Mouse (Mus musculus) midbrain, embryonic 13.5 days (tissue): ENCODE measurements around the gene Icam5. TPM values are rescaled to one million over a fixed set of nuclear protein-coding genes. Genes with fewer than 3 reads are reported as not detected.
A peak's percentile ranks its signal among the peaks of the same experiment; 100 is the strongest.
"Not testable (repeated sequence)": the region's sequence is repeated elsewhere in the genome, so short reads cannot be mapped to it uniquely, and the experiment has no call there.

Experiments used
- ATAC-seq: fragments of 200-750 bp; cut with Nextera tagmentation; 2 replicates; pipeline ENCODE4 v1.8.0; 2017; ENCODE audit warnings: mild to moderate bottlenecking, moderate TSS enrichment, moderate library complexity
- H3K27ac ChIP-seq: fragments of 300-500 bp; sonication (generic); 2 replicates; pipeline ENCODE4 v1.5.1; 2015; ENCODE audit warnings: inconsistent platforms, mild to moderate bottlenecking, moderate library complexity
- H3K27me3 ChIP-seq: fragments of 300-500 bp; sonication (generic); 2 replicates; pipeline ENCODE4 v1.6.1; 2015; ENCODE audit warnings: mild to moderate bottlenecking, inconsistent platforms
- H3K36me3 ChIP-seq: fragments of 300-500 bp; sonication (generic); 2 replicates; pipeline ENCODE4 v1.6.1; 2015; ENCODE audit warnings: mild to moderate bottlenecking, inconsistent platforms
- H3K4me1 ChIP-seq: fragments of 300-500 bp; sonication (generic); replicated peaks from 2 replicates; pipeline ENCODE4 v1.6.1; 2015; ENCODE audit warnings: inconsistent platforms
- H3K4me2 ChIP-seq: fragments of 300-500 bp; sonication (generic); replicated peaks from 2 replicates; pipeline ENCODE4 v1.6.1; 2015; ENCODE audit warnings: moderate library complexity, mild to moderate bottlenecking, inconsistent platforms
- H3K4me3 ChIP-seq: fragments of 300-500 bp; sonication (generic); replicated peaks from 2 replicates; pipeline ENCODE4 v1.5.1; 2015; ENCODE audit warnings: mild to moderate bottlenecking, inconsistent platforms
- H3K9ac ChIP-seq: fragments of 300-500 bp; sonication (generic); replicated peaks from 2 replicates; pipeline ENCODE4 v1.6.1; 2015; ENCODE audit warnings: mild to moderate bottlenecking, inconsistent platforms
- H3K9me3 ChIP-seq: fragments of 300-500 bp; sonication (generic); 2 replicates; pipeline ENCODE4 v1.6.1; 2016; ENCODE audit warnings: mild to moderate bottlenecking, inconsistent platforms
- WGBS: fragments of 180-500 bp; shearing (Covaris S2); methylation state at CpG from one replicate; pipeline ENCODE4 v1.1.7; 2015; 5-methylcytosine and 5-hydroxymethylcytosine counted together
- polyA plus RNA-seq: library from polyadenylated mRNA; unstranded; fragments of >200 nt; fragmentation: Nextera tagmentation; extraction: Ambion mirVana; gene quantifications from 2 replicates; pipeline ENCODE4 v1.2.1, GENCODE M21; 2015

Icam5 gene
- polyA plus RNA-seq, result 0.32 and 0.34 TPM in 2 replicates

DNA sequence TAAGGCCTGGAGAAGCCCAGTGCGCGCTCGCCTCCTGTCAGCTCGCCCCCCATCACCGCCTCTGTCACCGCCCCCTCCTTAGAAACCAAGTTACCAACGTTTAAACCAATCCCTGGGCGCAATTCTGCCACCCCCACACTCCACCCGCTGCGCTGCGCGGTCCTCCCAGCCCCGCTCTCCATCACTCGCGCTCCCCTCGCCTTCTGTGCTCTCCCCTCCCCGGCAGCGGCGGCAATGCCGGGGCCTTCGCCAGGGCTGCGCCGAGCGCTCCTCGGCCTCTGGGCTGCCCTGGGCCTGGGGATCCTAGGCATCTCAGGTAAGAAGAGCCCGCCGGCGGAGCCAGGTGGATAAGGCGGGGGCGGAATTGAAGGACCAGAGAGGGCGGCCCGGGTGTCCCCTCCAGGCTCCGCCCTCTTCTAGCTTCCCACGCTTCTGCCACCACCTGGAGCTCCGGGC lies at the start of gene Icam5:
Gene Icam5, plus strand, starts transcription at position 178 of the 456 bp plus-strand sequence.
- peak within 1 kb of the TSS; percentile 90 for H3K4me2 ChIP-seq
- peak within 1 kb of the TSS; percentile 66 for H3K9ac ChIP-seq
- H3K27me3 ChIP-seq, result peaks cover 97% of the 10 kb centered on the region
- no peaks in the 10 kb centered on the region for H3K9me3 ChIP-seq
- under 1% methylated on average over 34 of the region's 35 CpGs for WGBS
- peaks cover 59% of the 10 kb centered on the region for H3K4me1 ChIP-seq
- no peaks in the 10 kb centered on the region for H3K36me3 ChIP-seq
- ATAC-seq, result peak; percentile 12
- no peak within 1 kb of the TSS for H3K27ac ChIP-seq
- H3K4me3 ChIP-seq, result peak within 1 kb of the TSS; percentile 51

DNA sequence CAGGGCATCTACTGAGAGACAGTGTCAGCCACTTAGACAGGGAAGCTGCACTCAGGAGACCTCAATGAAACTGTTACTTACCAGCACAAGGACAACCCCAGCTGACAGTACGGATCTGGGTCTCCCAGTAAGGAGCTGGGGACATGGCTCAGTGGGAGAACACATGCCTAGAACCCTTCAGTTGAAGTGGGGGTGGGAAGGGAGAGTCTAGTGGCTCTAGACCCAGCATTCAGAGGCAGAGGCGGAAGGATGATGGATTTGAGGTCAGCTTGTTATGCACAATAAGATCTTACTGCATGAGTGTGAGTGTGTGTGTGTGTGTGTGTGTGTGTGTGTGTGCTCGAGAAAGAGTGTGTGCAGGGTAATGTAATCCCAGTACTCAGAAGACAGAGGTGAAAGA lies 49.7 kb upstream of the Icam5 start:
- no peak overlapping the region for H3K4me2 ChIP-seq
- no peak overlapping the region for H3K4me3 ChIP-seq
- ATAC-seq, result no peak
- no peak overlapping the region for H3K9ac ChIP-seq
- H3K27me3 ChIP-seq, result no peaks in the 10 kb centered on the region
- WGBS, result 73% methylated on average over 3 of the region's 3 CpGs
- no peak overlapping the region for H3K27ac ChIP-seq
- no peaks in the 10 kb centered on the region for H3K36me3 ChIP-seq
- no peaks in the 10 kb centered on the region for H3K4me1 ChIP-seq
- H3K9me3 ChIP-seq, result no peaks in the 10 kb centered on the region

DNA sequence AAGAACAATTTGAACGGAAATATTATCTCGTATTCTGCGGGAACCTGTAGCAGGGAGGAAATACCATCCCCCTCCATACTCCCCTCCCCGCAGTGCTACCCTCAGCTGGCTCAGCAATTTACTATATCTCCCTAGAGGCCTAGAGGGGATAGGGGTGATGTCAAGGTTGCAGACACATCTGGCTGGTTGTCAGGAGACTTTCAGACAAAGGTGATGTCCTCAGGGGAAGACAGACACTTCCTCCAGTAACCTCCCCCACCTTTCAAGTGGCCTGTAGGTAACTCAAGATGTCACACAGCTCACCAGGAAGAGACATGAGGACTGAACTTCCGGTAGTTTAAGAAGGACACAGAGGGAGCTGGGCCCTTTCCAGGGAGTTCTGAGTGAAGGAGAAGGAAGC lies 48.7 kb upstream of the Icam5 start:
- no peak for ATAC-seq
- H3K36me3 ChIP-seq, result no peaks in the 10 kb centered on the region
- 74% methylated on average over 5 of the region's 5 CpGs for WGBS
- H3K9me3 ChIP-seq, result no peaks in the 10 kb centered on the region
- H3K4me1 ChIP-seq, result no peaks in the 10 kb centered on the region
- H3K27ac ChIP-seq, result no peak overlapping the region
- H3K4me3 ChIP-seq, result no peak overlapping the region
- H3K4me2 ChIP-seq, result no peak overlapping the region
- H3K27me3 ChIP-seq, result peaks cover 6% of the 10 kb centered on the region; the same call in 1 of the 2 replicates
- H3K9ac ChIP-seq, result no peak overlapping the region

DNA sequence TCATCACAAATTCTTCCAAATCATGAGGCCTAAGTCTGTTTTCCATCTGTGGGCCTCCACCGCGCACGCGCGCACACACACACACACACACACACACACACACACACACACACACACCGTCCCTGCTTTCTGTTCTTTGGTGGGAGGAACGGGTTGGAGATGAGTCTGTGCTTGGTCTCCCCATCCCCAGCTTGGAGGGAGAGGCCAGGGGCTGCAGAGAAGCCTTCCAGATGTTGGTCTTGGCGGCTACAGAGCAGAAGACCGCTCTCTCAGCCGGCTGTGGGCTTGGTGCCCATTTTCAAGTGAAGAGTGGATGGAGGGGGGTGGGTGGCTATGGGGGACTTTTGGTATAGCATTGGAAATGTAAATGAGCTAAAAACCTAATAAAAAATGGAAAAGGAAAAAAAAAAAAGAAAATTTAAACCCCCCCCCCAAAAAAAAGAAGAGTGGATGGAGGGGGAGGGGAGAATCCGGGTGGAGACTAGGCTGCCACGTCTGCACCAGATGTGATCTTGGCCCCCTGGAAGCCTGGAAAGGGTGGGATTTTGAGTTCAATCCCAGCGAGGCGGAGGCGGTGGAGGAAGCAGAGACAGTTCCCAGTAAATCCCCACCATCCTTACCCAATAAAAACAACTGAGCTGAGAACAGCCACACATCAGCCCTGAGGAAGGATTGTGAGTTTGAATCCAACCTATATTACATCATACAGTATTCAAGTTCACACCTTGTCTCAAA lies 44.8 kb upstream of the Icam5 start:
- H3K9ac ChIP-seq, result no peak overlapping the region
- no peak overlapping the region for H3K4me2 ChIP-seq
- H3K27me3 ChIP-seq, result peaks cover 7% of the 10 kb centered on the region; the same call in 1 of the 2 replicates
- H3K4me1 ChIP-seq, result peaks cover 6% of the 10 kb centered on the region; the same call in 1 of the 2 replicates
- H3K27ac ChIP-seq, result no peak overlapping the region
- WGBS, result 73% methylated on average over 15 of the region's 15 CpGs
- no peaks in the 10 kb centered on the region for H3K36me3 ChIP-seq
- H3K9me3 ChIP-seq, result no peaks in the 10 kb centered on the region
- no peak overlapping the region for H3K4me3 ChIP-seq
- no peak for ATAC-seq

DNA sequence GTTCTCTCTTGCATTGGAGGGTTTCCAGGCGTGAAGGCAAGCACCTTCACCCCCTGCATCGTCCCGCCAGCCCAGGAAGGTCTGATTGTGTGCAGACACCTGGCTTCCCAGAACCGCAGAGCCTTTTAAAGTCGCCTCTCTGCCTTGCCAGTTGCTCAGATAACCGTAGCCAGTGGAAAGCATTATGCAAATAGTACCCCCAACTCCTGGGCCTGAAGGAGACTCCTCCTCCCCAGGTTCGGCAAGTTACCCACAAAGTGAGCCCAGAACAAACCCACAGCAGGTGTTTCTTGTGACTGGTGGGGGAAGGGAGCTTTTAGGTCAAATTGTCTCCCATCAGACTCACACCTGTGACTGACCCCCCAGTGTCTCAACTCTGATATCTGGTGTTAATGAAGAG lies 43.9 kb upstream of the Icam5 start:
- Histone ChIP-seq H3K9ac (no peak overlapping the region), H3K27ac (no peak overlapping the region), H3K4me2 (no peak overlapping the region), H3K9me3 (no peaks in the 10 kb centered on the region), H3K4me1 (peaks cover 6% of the 10 kb centered on the region; the same call in 1 of the 2 replicates), H3K27me3 (peaks cover 7% of the 10 kb centered on the region; the same call in 1 of the 2 replicates), H3K36me3 (no peaks in the 10 kb centered on the region), H3K4me3 (no peak overlapping the region)
- 23% methylated on average over 7 of the region's 7 CpGs for whole genome bisulfite sequencing
- ATAC-seq, result no peak

DNA sequence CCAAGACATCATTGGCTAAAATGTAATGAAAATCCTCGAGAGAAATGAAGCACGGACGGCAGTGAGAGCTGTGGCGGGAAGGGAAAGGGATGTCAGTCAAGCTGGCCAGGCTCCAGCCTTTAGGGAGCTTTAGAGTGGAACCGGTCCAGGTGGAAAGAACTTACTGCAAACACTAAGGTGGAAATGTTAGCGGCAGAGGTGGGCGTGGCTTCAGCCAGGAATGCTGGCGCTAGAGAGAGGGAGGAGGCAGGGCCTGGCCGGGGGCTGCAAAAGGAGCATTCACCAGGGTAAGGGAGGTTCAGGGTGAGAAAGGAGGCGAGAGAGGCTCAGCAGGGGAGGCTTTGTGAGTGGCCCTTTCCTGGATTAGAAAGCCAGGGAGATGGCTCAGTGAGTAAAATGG lies 41.0 kb upstream of the Icam5 start:
- Histone ChIP-seq H3K9me3 (no peaks in the 10 kb centered on the region), H3K4me2 (peak overlapping the region; percentile 26), H3K27me3 (peaks cover 7% of the 10 kb centered on the region; the same call in 1 of the 2 replicates), H3K4me1 (peaks cover 6% of the 10 kb centered on the region; the same call in 1 of the 2 replicates), H3K27ac (no peak overlapping the region), H3K4me3 (no peak overlapping the region), H3K9ac (0 out of 2 replicates have a peak overlapping the region, but pooled peaks have one; percentile 4), H3K36me3 (no peaks in the 10 kb centered on the region)
- ATAC-seq, result no peak
- 2% methylated on average over 10 of the region's 10 CpGs for WGBS

DNA sequence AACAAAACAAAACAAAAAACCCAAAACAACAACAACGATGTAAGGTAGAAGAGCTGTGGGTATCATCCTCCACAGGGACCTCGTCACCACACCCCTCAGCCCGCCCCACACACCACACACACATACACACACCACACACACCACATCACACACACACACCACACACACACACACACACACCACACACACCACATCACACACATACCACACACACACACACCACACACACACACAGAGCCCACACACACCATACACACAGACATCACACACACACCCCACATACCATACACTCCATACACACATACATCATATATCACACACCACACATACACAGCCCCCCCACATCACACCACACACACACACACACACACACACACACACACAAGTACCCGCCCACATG lies 40.3 kb upstream of the Icam5 start:
- Histone ChIP-seq H3K27me3 (peaks cover 7% of the 10 kb centered on the region; the same call in 1 of the 2 replicates), H3K9ac (no peak overlapping the region), H3K4me1 (peaks cover 6% of the 10 kb centered on the region; the same call in 1 of the 2 replicates), H3K36me3 (no peaks in the 10 kb centered on the region), H3K9me3 (no peaks in the 10 kb centered on the region), H3K27ac (no peak overlapping the region), H3K4me3 (no peak overlapping the region), H3K4me2 (no peak overlapping the region)
- ATAC-seq, result no peak
- WGBS, result 94% methylated on average over 4 of the region's 4 CpGs

DNA sequence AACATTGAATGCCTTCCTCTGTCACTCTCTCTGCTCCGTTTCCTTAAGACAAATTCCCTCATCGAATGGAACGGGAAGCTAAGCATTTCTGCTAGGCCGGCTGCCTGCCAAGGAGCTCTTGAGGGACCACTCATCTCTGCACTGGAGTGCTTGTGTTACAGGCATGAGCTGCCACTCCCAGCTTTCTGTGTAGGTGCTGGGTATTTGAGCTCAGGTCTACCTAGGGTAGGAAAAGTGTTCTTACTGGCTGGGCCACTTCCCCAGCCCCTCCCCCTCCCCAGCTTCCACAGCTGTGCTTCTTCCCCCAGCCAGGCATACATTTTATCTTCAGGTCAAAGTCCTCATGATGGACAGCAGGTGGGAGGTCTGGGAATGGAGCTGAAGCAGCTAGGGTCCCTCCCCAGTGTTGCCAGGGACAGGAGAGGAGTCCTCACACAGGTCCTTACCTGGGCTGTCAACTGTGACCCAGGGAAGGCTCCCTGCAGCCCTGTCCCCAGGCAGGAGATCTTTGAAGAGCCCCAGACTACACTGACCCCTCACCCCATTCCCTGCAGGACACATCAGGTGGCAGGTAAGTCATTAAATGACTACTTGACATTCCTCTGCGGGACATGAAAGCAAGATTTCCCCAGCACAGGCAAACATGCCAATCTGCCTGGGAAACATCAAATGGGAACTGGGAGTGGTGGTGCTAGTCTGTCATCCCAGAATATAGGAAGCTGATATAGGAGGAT lies 38.5 kb upstream of the Icam5 start:
- Histone ChIP-seq H3K4me2 (no peak overlapping the region), H3K9ac (no peak overlapping the region), H3K4me1 (peaks cover 6% of the 10 kb centered on the region; the same call in 1 of the 2 replicates), H3K4me3 (no peak overlapping the region), H3K36me3 (no peaks in the 10 kb centered on the region), H3K27ac (no peak overlapping the region), H3K27me3 (no peaks in the 10 kb centered on the region; the same call in 1 of the 2 replicates), H3K9me3 (no peaks in the 10 kb centered on the region)
- 61% methylated on average over 5 of the region's 5 CpGs for WGBS
- ATAC-seq, result no peak

DNA sequence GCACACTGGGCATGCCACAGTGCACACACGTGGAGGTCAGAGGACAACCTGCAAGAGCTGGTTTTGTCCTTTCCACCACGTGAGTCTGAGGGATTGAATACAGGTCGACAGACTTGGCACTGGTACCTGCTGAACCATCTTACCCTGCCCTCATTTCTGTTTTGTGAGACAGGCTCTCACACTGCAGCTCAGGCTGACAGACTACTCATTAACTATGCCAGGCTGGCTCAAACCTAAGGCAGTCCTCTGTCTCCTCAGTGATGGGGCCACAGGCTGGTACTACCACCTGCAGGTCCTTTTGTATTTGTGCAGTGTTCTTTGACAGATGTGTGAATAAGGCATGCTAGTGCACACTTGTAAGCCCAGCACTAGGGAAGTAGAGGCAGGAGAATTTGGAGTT lies 36.8 kb upstream of the Icam5 start:
- H3K9me3 ChIP-seq, result no peaks in the 10 kb centered on the region
- H3K36me3 ChIP-seq, result no peaks in the 10 kb centered on the region
- H3K4me3 ChIP-seq, result no peak overlapping the region
- H3K4me1 ChIP-seq, result peaks cover 6% of the 10 kb centered on the region; the same call in 1 of the 2 replicates
- no peak for ATAC-seq
- H3K27ac ChIP-seq, result no peak overlapping the region
- H3K9ac ChIP-seq, result no peak overlapping the region
- no peaks in the 10 kb centered on the region for H3K27me3 ChIP-seq
- 68% methylated on average over 3 of the region's 3 CpGs for WGBS
- no peak overlapping the region for H3K4me2 ChIP-seq

DNA sequence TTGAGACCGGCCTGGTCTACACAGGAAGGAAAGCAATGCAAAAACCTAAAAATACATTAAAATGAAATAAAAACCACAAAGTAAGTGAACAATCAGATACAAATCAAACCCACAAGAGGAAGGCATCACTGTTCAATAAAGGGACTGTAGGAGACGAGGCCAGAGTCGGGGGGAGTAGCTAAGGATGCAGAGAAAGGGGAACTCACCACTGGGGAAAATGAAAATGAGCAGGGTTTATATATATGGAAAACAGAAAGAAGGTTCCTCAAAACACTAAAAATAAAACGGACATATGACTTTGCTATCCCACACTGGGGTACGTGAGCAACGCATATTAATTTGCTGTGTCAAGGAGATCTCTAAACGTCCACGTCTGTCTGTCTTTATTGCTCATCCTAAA lies 34.8 kb upstream of the Icam5 start:
- Histone ChIP-seq H3K4me1 (no peaks in the 10 kb centered on the region), H3K9me3 (no peaks in the 10 kb centered on the region), H3K36me3 (no peaks in the 10 kb centered on the region), H3K27ac (no peak overlapping the region), H3K4me3 (no peak overlapping the region), H3K4me2 (no peak overlapping the region), H3K27me3 (no peaks in the 10 kb centered on the region), H3K9ac (no peak overlapping the region)
- 90% methylated on average over 8 of the region's 8 CpGs for WGBS
- ATAC-seq, result no peak

DNA sequence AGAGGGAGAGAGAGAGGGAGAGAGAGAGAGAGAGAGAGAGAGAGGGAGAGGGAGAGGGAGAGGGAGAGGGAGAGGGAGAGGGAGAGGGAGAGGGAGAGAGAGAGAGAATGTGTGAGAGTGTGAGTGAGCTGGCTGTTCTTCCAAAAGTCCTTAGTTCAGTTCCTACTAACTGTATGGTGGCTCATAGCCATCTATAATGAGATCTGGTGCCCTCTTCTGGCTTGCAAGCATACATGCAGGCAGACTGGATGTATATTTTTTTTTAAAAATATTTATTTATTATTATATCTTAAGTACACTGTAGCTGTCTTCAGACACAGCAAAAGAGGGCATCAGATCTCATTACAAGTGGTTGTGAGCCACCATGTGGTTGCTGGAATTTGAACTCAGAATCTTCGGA lies 33.5 kb upstream of the Icam5 start:
- not testable (repeated sequence) for H3K27me3 ChIP-seq, H3K27ac ChIP-seq, ATAC-seq, H3K4me2 ChIP-seq, H3K36me3 ChIP-seq, H3K4me3 ChIP-seq, H3K9me3 ChIP-seq, H3K9ac ChIP-seq, H3K4me1 ChIP-seq
- WGBS, result 65% methylated on average over 1 of the region's 1 CpGs

DNA sequence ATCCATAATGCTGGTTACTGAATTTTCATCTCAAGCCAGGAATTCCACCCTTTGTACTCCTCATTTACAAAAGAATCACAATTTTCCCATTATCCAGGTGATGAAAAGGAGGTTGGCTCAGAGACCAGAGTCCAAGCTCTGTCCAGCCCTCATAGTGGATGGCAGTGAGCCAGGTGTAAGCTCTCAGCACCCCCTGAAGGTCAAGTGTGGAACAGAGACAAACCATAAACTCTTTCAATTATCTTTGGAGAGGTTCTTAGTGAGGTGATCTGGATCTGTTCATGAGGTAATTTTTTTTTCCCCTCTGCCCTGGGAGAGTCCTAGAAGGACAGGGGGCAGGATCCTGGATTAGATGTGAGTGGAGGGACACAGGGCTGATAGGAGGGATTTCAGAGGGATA lies 31.1 kb upstream of the Icam5 start:
- peaks cover 14% of the 10 kb centered on the region for H3K36me3 ChIP-seq
- no peak overlapping the region for H3K27ac ChIP-seq
- no peak overlapping the region for H3K4me3 ChIP-seq
- ATAC-seq, result no peak
- peaks cover 15% of the 10 kb centered on the region for H3K4me1 ChIP-seq
- H3K4me2 ChIP-seq, result no peak overlapping the region
- no peak overlapping the region for H3K9ac ChIP-seq
- no peaks in the 10 kb centered on the region for H3K9me3 ChIP-seq
- H3K27me3 ChIP-seq, result no peaks in the 10 kb centered on the region
